Mouse (Mus musculus) midbrain, embryonic 14.5 days (tissue): ENCODE data around the gene Grid2. TPM values are rescaled to one million over a fixed set of nuclear protein-coding genes. Genes with fewer than 3 reads are reported as not detected.

Experiments
- ATAC-seq: fragments of 200-750 bp; cut with Nextera tagmentation; 2 replicates; pipeline ENCODE4 v1.8.0; 2017; ENCODE audit warnings: moderate number of reproducible peaks, moderate library complexity; ENCODE audit not compliant: low FRiP score, low TSS enrichment
- DNase-seq: peaks from one replicate; pipeline ENCODE4 v3.0.0-alpha.2; 2015
- H3K27ac ChIP-seq: fragments of 300-500 bp; sonication (generic); replicated peaks from 2 replicates; pipeline ENCODE4 v1.5.1; 2014; ENCODE audit warnings: mild to moderate bottlenecking, low read depth, low read length, moderate library complexity
- H3K27me3 ChIP-seq: fragments of 300-500 bp; sonication (generic); 2 replicates; pipeline ENCODE4 v1.6.1; 2014; ENCODE audit warnings: low read length, control low read depth, mixed read lengths; ENCODE audit not compliant: control insufficient read depth, insufficient read depth
- H3K36me3 ChIP-seq: fragments of 300-500 bp; sonication (generic); 2 replicates; pipeline ENCODE4 v1.6.1; 2014; ENCODE audit warnings: low read length, control low read depth; ENCODE audit not compliant: control insufficient read depth, insufficient read depth
- H3K4me1 ChIP-seq: fragments of 300-500 bp; sonication (generic); 2 replicates; pipeline ENCODE4 v1.6.1; 2014; ENCODE audit warnings: mild to moderate bottlenecking, antibody characterized with exemption, low read length, control low read depth; ENCODE audit not compliant: control insufficient read depth, insufficient read depth
- H3K4me2 ChIP-seq: fragments of 300-500 bp; sonication (generic); 2 replicates; pipeline ENCODE4 v1.6.1; 2014; ENCODE audit warnings: mild to moderate bottlenecking, low read length, moderate library complexity
- H3K4me3 ChIP-seq: fragments of 300-500 bp; sonication (generic); replicated peaks from 2 replicates; pipeline ENCODE4 v1.5.1; 2014; ENCODE audit warnings: low read depth, low read length
- H3K9ac ChIP-seq: fragments of 300-500 bp; sonication (generic); replicated peaks from 2 replicates; pipeline ENCODE4 v1.6.1; 2014; ENCODE audit warnings: mild to moderate bottlenecking, low read length, moderate library complexity
- H3K9me3 ChIP-seq: fragments of 300-500 bp; sonication (generic); 2 replicates; pipeline ENCODE4 v1.6.1; 2016; ENCODE audit warnings: low read length, control low read depth, mixed read lengths; ENCODE audit not compliant: control insufficient read depth
- WGBS: fragments of 180-500 bp; shearing (Covaris S2); extraction: QIAGEN DNeasy Blood & Tissue Kit; methylation state at CpG from one replicate; pipeline ENCODE4 v1.1.7; 2014; 5-methylcytosine and 5-hydroxymethylcytosine counted together
- polyA plus RNA-seq: library from polyadenylated mRNA; unstranded; fragments of >200 nt; fragmentation: Nextera tagmentation; extraction: Ambion mirVana; gene quantifications from 2 replicates; pipeline ENCODE4 v1.2.1, GENCODE M21; 2014

The Grid2 gene
- polyA plus RNA-seq, 1 experiment from 2014 or later, result 14.5 TPM

- ATAC-seq, result peak; percentile 48; the same call in 1 of the 2 replicates
Observed at GRCm38 (mm10) chr6:63701684-63702083, 446.0 kb downstream of the Grid2 start.

GRCm38 (mm10) chr6:63733740-63734139, 478.1 kb downstream of the Grid2 start:
- 47% methylated on average over 2 of the region's 2 CpGs for WGBS
- Histone ChIP-seq H3K9ac (no peak overlapping the region), H3K27ac (no peak overlapping the region), H3K4me1 (no peaks in the 10 kb centered on the region), H3K4me2 (no peak overlapping the region), H3K9me3 (no peaks in the 10 kb centered on the region), H3K27me3 (no peaks in the 10 kb centered on the region), H3K36me3 (no peaks in the 10 kb centered on the region), H3K4me3 (no peak overlapping the region)
- no peak for DNase-seq
- ATAC-seq, result no peak

More at GRCm38 (mm10) chr6:63701684-63702083, 446.0 kb downstream of the Grid2 start:
- no peak overlapping the region for H3K9ac ChIP-seq
- no peaks in the 10 kb centered on the region for H3K27me3 ChIP-seq
- no peaks in the 10 kb centered on the region for H3K4me1 ChIP-seq
- peak; percentile 14 for DNase-seq
- no peaks in the 10 kb centered on the region for H3K36me3 ChIP-seq
- 46% methylated on average over 1 of the region's 1 CpGs for WGBS
- H3K27ac ChIP-seq, result no peak overlapping the region
- no peaks in the 10 kb centered on the region for H3K9me3 ChIP-seq
- H3K4me2 ChIP-seq, result no peak overlapping the region
- H3K4me3 ChIP-seq, result no peak overlapping the region

GRCm38 (mm10) chr6:63762535-63762934, 506.9 kb downstream of the Grid2 start:
- Histone ChIP-seq H3K27ac (no peak overlapping the region), H3K4me3 (no peak overlapping the region), H3K27me3 (no peaks in the 10 kb centered on the region), H3K4me2 (no peak overlapping the region), H3K4me1 (no peaks in the 10 kb centered on the region), H3K36me3 (no peaks in the 10 kb centered on the region), H3K9me3 (0 out of 2 replicates have a peak, but pooled peaks cover 3% of the 10 kb centered on the region), H3K9ac (no peak overlapping the region)
- 78% methylated on average over 2 of the region's 2 CpGs for WGBS
- ATAC-seq (no peak), DNase-seq (no peak)

- DNase-seq (peak; percentile 8), ATAC-seq (no peak; the same call in 1 of the 2 replicates)
- no peaks in the 10 kb centered on the region for H3K4me1 ChIP-seq
- no peaks in the 10 kb centered on the region for H3K27me3 ChIP-seq
- H3K9me3 ChIP-seq, result no peaks in the 10 kb centered on the region
- no peak overlapping the region for H3K9ac ChIP-seq
- no peak overlapping the region for H3K27ac ChIP-seq
- H3K4me2 ChIP-seq, result no peak overlapping the region
- H3K36me3 ChIP-seq, result no peaks in the 10 kb centered on the region
- H3K4me3 ChIP-seq, result no peak overlapping the region
Observed at GRCm38 (mm10) chr6:63794679-63795078, 539.0 kb downstream of the Grid2 start.

GRCm38 (mm10) chr6:63820236-63820635, 564.6 kb downstream of the Grid2 start:
- Histone ChIP-seq H3K4me2 (no peak overlapping the region), H3K9ac (no peak overlapping the region), H3K27ac (no peak overlapping the region), H3K36me3 (no peaks in the 10 kb centered on the region), H3K27me3 (no peaks in the 10 kb centered on the region), H3K9me3 (no peaks in the 10 kb centered on the region), H3K4me3 (no peak overlapping the region), H3K4me1 (no peaks in the 10 kb centered on the region)
- 73% methylated on average over 5 of the region's 5 CpGs for WGBS
- DNase-seq, result peak; percentile 6
- no peak for ATAC-seq

- H3K4me1 ChIP-seq, result peaks cover 4% of the 10 kb centered on the region; the same call in 1 of the 2 replicates
- DNase-seq (peak; percentile 76), ATAC-seq (peak; percentile 76; the same call in 1 of the 2 replicates)
- H3K9me3 ChIP-seq, result no peaks in the 10 kb centered on the region
- 2% methylated on average over 2 of the region's 2 CpGs for WGBS
- H3K27ac ChIP-seq, result no peak overlapping the region
- no peaks in the 10 kb centered on the region for H3K27me3 ChIP-seq
- H3K9ac ChIP-seq, result no peak overlapping the region
- H3K36me3 ChIP-seq, result no peaks in the 10 kb centered on the region
- no peak overlapping the region for H3K4me2 ChIP-seq
- no peak overlapping the region for H3K4me3 ChIP-seq
Observed at GRCm38 (mm10) chr6:63862628-63863027, 607.0 kb downstream of the Grid2 start.

- H3K4me2 ChIP-seq, result no peak overlapping the region
- no peaks in the 10 kb centered on the region for H3K27me3 ChIP-seq
- DNase-seq, result peak; percentile 86
- no peak overlapping the region for H3K4me3 ChIP-seq
- H3K9ac ChIP-seq, result no peak overlapping the region
- WGBS, result 28% methylated on average over 3 of the region's 3 CpGs
- peak; percentile 87 for ATAC-seq
- H3K9me3 ChIP-seq, result no peaks in the 10 kb centered on the region
- peaks cover 5% of the 10 kb centered on the region; the same call in 1 of the 2 replicates for H3K4me1 ChIP-seq
- H3K36me3 ChIP-seq, result no peaks in the 10 kb centered on the region
- no peak overlapping the region; the same call in 1 of the 2 replicates for H3K27ac ChIP-seq
Observed at GRCm38 (mm10) chr6:63877088-63877764, 621.5 kb downstream of the Grid2 start.

- WGBS, result 20% methylated on average over 6 of the region's 6 CpGs
- no peak overlapping the region for H3K4me2 ChIP-seq
- H3K27me3 ChIP-seq, result no peaks in the 10 kb centered on the region
- H3K9ac ChIP-seq, result no peak overlapping the region
- DNase-seq (peak; percentile 43), ATAC-seq (peak; percentile 39; the same call in 1 of the 2 replicates)
- no peaks in the 10 kb centered on the region for H3K9me3 ChIP-seq
- H3K4me1 ChIP-seq, result peaks cover 5% of the 10 kb centered on the region; the same call in 1 of the 2 replicates
- H3K4me3 ChIP-seq, result no peak overlapping the region
- H3K27ac ChIP-seq, result peak overlapping the region; percentile 14
- no peaks in the 10 kb centered on the region for H3K36me3 ChIP-seq
Observed at GRCm38 (mm10) chr6:63877765-63878345, 622.2 kb downstream of the Grid2 start.

- H3K4me2 ChIP-seq, result no peak overlapping the region
- no peaks in the 10 kb centered on the region for H3K27me3 ChIP-seq
- WGBS, result 43% methylated on average over 3 of the region's 3 CpGs
- no peaks in the 10 kb centered on the region for H3K36me3 ChIP-seq
- no peaks in the 10 kb centered on the region for H3K9me3 ChIP-seq
- no peaks in the 10 kb centered on the region for H3K4me1 ChIP-seq
- no peak for DNase-seq
- H3K9ac ChIP-seq, result no peak overlapping the region
- H3K4me3 ChIP-seq, result no peak overlapping the region
- ATAC-seq, result no peak; the same call in 1 of the 2 replicates
- no peak overlapping the region for H3K27ac ChIP-seq
Observed at GRCm38 (mm10) chr6:63894714-63895113, 639.0 kb downstream of the Grid2 start.
